Mouse (Mus musculus) right cerebral cortex, adult 18-20 months (tissue): Measurements from ENCODE around the gene Cyp26b1.

ENCODE experiments used
- DNase-seq: peaks from one replicate; pipeline ENCODE4 v3.0.0; 2022; ENCODE audit warnings: mixed read lengths

Cyp26b1 gene

DNA sequence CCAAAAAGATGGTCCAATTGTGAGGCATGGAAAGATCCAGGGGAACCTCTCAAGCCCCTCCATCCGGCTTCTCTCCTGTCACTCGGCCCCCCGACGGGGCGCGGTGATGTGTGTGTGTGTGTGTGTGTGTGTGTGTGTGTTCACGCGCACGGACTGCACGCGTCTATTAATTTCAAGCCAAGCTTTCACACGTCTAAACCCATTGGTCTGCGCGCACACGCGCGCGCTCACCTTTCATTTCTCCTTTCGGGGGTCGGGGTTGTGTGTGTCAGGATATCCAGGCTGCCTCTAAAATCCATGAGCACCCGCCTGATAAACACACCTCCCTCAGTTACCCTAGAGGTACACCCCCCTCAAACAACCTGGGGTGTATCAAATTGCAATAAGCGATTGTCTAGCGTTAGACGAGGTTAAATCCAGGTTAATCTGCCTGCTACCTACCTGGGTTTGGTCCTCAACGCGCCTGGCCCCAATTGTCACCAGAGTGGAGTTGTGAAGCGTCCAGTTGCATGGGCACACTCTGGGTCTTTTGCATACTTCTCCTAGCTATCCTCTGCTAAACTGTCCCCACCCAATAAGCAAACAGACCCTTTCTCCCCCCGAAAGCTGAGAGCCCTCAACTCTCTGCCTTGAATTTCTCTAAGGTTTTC is 7.0 kb downstream of the Cyp26b1 start:
- no peak for DNase-seq

GRCm38 (mm10) chr6:84585686-84586300 is 7.9 kb downstream of the Cyp26b1 start:
- DNase-seq: no peak

DNA sequence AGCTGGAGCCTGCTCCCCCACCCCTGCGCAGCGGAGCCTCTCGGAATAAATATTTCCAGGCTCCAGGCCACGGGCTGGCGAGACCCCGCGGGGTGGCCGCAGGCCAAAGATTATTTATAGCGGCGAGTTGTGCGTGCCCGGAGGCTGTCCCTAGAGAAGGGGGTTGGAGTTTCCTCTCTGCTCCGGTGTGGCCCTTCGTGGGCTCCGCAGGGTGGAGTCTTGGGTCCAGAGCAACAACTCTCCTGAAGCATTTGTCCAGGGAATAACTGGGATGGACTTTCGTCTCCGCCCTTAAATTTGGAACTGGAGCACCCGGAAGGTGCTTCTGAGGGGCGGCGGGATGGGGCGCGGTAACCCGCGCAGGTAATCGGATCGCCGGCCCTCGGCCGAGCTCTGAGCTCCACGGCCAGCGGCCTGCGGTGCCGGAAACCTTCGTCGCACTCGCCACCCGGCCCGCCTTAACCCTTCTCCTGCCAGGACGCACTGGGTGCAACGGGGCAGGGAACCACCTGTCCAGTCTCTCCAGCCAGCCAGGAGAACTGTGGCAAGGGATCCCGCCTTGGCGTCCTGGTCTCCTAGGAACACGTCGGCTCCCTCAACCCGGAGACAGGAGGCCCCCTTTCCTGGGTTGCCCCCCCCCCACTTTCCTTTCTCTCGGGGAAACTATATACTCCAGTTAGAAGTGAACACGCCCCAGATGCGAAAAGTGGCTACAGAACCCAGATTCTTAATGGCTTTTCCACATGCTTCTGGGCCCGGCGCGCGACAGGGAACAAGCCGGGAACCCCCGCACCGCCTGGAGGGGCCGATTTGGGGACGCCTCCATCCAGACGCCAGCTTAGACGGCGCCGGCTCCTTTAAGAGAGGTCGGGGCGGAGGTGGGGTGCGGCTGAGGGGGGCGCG is 8.7 kb downstream of the Cyp26b1 start:
- no peak for DNase-seq

DNA sequence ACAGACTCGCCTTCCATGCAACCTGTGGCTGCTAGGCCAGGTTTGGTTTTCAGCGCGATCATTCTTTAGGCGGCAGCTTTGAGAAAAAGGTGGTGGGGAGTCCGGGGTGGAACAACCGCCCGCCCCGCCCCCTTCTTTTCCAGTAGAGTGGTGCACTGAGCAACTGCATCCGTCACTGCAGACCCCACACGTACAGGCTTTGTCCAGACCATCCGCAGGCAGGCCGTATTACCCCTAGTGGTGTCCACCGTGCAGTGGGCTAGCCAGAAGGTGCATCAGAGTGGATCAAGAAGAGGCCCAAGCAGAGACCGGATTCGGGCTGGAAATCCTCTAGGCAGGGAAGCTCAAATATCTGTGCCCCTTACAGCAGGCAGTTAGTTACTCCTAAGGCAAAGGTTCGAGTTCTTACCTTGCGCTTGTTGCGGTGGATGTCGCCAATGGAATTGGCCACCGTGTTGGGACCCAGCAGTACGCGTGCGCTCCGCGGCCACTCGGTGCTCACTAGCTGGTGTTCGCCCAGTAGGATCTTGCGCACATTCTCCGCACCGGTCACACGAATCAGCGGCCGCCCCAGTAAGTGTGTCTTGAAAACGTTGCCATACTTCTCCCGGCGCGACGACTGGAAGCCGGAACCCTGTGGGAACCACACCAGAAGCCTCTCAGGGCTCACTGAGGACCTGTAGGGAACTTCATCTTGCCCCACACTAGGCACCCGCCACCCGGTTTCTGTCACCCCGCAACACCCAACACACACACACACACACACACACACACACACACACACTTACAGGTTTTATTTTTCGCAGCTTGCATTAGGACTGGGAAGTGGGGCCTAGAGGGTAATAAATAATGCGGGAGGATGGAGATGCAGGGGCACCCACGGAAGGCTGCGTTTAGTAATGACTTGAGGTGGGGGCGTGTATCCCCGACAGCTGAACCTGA is 9.6 kb downstream of the Cyp26b1 start:
- DNase-seq: no peak

DNA sequence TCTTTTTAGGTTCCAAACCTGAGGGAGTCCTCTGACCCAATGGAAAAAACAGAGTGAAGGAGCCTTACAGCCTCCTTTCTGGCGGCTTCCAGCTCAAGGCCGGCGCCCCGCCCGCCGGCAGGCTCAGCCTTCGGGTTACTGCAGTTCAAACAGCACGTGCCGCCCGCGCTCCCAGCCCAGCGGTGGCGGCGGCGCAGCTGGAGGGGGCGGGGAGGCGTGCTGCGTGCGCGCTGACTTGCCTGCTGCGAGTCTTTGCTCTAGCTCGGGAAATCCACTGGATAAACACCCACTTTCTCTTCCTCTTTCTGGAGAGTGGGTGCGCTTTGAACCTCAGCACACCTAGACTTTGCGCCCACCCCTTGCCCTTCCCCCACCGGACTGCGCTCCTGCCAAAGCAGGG is 10.3 kb downstream of the Cyp26b1 start:
- DNase-seq: peak; percentile 71

DNA sequence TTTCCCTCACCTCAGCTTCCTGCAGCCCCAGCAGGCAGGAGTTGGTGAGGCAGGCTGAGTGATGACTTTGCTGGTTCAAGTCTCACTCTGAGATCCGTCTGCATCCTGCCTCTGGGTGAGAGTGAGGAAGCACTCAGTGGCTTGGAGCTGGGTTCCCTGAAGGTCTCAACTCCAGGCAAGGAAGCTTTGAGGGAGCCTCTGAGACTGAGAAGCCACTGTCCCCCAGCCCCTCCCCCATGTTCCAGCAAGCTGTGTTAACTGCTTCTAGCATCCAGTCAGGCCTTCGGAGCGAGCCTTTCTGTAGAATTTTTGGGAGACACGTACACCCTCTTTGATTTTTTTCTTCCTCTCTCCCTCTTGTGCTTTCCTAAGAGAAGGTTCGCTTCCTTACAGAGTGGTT is 10.9 kb downstream of the Cyp26b1 start:
- DNase-seq: no peak

DNA sequence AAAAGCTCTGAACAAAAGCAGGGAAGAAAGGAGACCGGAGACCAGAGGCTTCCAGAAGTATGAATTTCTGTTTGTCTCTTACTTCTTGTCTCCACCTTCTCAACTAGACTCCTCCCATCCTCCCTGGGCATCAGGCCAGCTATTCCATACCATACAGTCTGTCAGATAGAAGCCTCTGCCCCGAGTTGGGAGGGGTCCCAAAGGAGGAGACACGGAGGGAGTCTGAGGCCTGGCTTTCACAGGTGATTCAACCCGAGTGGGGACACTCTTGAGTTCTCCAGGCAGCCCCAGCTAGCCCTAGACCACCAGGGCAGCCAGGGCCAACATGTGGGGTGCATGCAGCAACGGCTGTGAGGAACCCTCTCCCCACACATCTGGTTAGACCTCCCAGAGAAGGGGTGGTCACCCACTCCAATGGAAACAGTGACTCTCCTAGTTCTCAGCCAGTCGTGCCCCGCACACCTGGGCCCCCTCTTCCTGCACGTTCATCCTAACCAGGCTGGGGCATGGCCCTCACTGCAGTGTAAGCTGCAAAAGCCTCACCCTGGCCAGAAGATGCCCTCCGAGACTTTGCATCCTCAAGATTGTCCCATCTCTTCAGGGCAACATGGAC is 11.8 kb downstream of the Cyp26b1 start:
- no peak for DNase-seq

DNA sequence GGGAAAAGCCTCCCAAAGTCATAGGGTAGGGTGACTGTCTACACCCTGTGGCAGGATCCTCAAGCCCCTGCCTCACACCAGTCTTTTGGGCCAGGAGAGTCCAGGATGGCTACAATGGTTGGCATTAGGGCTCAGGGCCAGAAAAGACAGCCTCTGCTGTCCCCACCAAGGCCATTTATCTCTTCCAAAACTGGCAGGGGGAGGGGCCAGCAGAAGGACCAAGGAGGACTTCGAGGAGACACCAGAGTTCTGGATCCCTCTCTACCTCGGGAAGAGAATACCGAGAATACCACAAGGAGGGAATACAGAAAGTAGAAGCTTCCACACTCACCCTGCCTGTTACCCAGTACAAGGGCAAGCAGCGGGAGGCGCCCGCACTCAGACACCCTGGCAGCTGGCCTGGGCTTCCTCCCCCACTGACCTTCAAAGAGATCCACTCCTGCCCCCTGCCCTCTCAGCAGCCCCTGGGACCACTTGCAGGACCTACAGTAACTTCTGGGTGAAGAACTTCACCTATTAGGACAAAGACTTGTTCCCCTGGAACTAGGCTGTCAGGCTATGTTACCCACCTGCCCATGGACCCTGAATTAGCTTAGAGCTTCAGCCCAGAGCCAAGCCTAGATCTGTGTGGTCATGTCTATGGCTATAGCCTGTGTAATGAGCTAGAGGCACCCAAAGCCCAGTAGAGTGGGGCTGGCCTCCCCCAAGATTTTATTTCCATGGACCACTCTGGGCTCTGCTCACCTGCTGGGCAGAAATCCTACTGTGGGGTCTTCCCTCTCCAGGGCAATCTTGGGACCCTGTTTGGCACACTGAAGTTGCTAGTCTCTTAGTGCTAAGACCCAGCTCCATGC is 12.5 kb downstream of the Cyp26b1 start:
- DNase-seq: no peak

DNA sequence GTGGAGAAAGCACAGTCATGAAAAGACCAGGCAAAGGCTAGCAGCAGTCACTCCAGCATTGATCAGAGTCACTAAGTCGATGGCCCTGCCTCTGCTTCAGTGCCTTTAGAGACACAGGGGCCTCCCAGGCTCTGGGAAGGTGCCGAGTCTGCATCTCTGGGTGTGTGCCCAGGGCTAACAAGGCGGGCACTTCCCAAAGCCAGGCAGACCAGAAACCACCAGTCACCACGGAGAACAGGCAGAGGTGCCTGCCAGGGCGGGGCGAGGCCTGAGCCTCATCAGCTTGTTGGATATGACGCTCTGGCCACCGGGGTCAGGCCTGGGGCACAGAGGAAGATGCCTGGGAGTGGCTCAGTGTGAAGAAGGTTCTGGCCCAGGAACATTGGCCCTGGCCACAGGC is 14.2 kb downstream of the Cyp26b1 start:
- no peak for DNase-seq

DNA sequence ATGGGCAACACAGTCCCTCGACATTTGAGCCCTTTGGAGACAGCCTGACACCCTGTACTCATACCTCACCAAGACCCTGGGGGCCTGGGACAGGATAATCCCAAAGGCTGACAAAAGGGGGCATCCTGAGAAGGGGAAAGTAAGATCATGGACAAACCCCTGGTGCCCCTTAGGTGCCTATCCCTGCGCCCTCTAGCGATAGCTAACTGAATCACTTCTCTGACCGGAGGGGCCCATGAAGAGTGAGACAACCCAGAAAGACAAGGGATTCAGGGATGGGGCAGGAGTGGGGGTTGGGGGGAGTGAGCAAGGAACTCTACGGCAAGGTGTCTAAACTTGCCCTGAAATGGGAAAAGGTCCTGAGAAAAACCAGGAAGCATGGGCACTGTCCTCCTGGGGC is 14.8 kb downstream of the Cyp26b1 start:
- DNase-seq: no peak

DNA sequence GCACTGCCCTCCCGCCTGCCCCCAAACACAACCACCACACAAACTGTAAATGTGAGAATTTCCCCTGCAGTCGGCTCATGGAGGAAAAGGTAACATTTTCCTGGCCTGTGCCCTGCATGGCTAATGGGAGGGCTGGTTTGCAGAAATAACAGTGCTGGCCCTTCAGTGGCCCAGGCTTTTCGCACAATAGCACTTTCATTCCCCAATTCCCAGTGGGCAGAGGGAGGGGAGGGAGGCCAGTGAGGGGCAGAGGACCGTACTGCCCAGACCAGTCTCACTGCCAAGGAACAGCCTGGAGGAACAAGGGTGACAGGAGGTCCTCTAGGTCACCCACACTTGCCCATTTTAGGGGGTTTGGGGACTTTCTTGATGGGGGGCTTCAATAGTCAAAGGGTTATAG is 15.8 kb downstream of the Cyp26b1 start:
- no peak for DNase-seq

GRCm38 (mm10) chr6:84573905-84574660 is 19.6 kb downstream of the Cyp26b1 start:
- no peak for DNase-seq

GRCm38 (mm10) chr6:84570039-84570438 is 23.7 kb downstream of the Cyp26b1 start:
- DNase-seq: no peak

GRCm38 (mm10) chr6:84569590-84569989 is 24.1 kb downstream of the Cyp26b1 start:
- DNase-seq: no peak

- no peak for DNase-seq
Measured at GRCm38 (mm10) chr6:84568880-84569279, 24.8 kb downstream of the Cyp26b1 start.

GRCm38 (mm10) chr6:84567696-84568095 is 26.0 kb downstream of the Cyp26b1 start:
- no peak for DNase-seq

DNA sequence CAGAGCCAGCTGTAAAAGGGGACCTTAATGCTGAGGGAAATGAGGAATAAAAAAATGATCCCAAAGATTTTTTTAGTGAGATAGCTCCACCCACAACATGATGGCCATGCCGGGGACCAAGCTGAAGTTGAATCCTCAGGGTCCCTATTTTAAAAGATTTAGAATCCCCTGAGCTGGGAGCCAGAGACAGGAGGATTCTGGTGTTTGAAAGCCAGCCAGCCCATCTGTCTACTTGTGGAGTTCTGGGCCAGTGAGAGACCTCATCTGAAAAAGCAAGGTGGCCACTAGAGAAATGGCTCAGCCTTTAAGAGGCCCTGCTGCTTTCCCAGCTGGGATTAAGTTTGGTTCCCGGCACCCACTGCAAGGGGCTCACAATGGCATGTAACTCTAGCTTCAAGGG is 26.9 kb downstream of the Cyp26b1 start:
- no peak for DNase-seq

DNA sequence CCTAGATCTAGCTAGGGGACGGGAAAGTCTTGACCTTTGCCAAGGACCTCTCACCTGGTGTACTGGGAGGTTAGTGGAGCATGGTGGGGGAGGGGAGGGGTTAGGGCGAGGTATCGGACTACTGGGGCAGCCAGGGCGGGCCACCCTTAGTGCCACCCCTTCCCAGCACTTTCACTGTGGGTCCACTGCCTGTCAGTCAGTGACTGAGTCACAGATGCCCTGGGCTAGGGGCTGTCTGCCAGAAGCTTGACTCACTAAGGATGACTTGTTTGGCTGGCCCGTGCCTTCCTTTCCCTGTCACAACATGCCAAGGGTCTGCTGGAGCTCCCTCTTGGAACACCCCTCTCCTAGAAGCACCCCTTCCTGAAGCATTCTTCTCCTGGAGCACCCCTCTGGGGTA is 28.5 kb downstream of the Cyp26b1 start:
- DNase-seq: no peak

DNA sequence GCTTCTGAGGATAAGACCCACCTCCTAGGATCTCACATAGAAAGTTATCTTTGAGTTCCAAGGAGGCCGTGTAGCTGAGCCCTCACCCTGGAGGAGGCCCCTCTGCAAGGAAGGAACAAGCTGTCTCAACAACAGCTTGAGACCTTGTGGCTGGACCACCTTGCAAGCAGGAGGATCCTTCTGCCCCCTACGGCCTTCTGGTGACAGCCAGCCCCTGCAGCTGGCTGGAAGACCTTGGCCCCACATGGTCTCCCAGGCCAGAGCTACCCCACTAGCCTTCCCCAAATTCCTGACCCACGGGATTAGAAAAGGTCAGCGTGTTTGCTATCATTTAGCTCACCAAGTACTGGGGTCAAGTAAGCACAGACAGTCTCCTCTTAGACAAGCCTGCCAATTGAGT is 30.8 kb downstream of the Cyp26b1 start:
- DNase-seq: no peak

GRCm38 (mm10) chr6:84561171-84561570 is 32.5 kb downstream of the Cyp26b1 start:
- no peak for DNase-seq
